Mouse (Mus musculus) sigmoid colon, adult 10 weeks (tissue): ENCODE data around the gene Il31. TPM values are rescaled to one million over a fixed set of nuclear protein-coding genes. Genes with fewer than 3 reads are reported as not detected.

Source experiments
- polyA plus RNA-seq: library from polyadenylated mRNA; stranded (reverse); fragments of 350-450 nt; fragmentation: Illumina TruSeq; extraction: RNeasy Lipid Tissue Mini Kit (QIAGEN cat#74804); gene quantifications from one replicate; pipeline ENCODE4 v1.2.3, GENCODE M21; 2014; ENCODE audit warnings: low read depth, low replicate concordance

Il31 gene
- polyA plus RNA-seq: not detected

GRCm38 (mm10) chr5:123489112-123489785 lies at the start of gene Il31, which contains the start of gene Lrrc43:
Gene Il31, minus strand, starts transcription at chr5:123489489.
Gene Lrrc43, plus strand, starts transcription at chr5:123489305.

GRCm38 (mm10) chr5:123525281-123525680 lies 36.0 kb upstream of the Il31 start, which contains the start of gene Gm49027:
Gene Gm49027, minus strand, starts transcription at chr5:123525488.

GRCm38 (mm10) chr5:123523692-123524392 lies 34.6 kb upstream of the Il31 start, which contains the start of gene Diablo:
Gene Diablo, minus strand, starts transcription at chr5:123524176.

GRCm38 (mm10) chr5:123510160-123510559 lies 20.9 kb upstream of the Il31 start, which contains the start of gene B3gnt4:
Gene B3gnt4, plus strand, starts transcription at chr5:123510460.

Other genes starting within 250 kb of the Il31 start
- 0.88 TPM for gene Wdr66, start 237.4 kb downstream of the Il31 start, polyA plus RNA-seq
- 4.0 TPM for gene Bcl7a, start 145.7 kb downstream of the Il31 start, polyA plus RNA-seq
- gene Mlxip, start 94.7 kb downstream of the Il31 start, polyA plus RNA-seq: 29.5 TPM
- gene Lrrc43, start 184 bp downstream of the Il31 start, polyA plus RNA-seq: not detected
- not detected for gene B3gnt4, start 21.0 kb upstream of the Il31 start, polyA plus RNA-seq
- gene Diablo, start 34.7 kb upstream of the Il31 start, polyA plus RNA-seq: 84.9 TPM
- not detected for gene Gm49027, start 36.0 kb upstream of the Il31 start, polyA plus RNA-seq
- gene Vps33a, start 83.5 kb upstream of the Il31 start, polyA plus RNA-seq: 12.8 TPM
- 45.4 TPM for gene Clip1, start 195.1 kb upstream of the Il31 start, polyA plus RNA-seq
- 147 TPM for gene Zcchc8, start 231.6 kb upstream of the Il31 start, polyA plus RNA-seq